Mouse (Mus musculus) hindbrain, embryonic 11.5 days (tissue): Measurements from ENCODE around the gene Slc25a38. TPM values are rescaled to one million over a fixed set of nuclear protein-coding genes. Genes with fewer than 3 reads are reported as not detected.

Experiments
- ATAC-seq: fragments of 200-750 bp; cut with Nextera tagmentation; 2 replicates; pipeline ENCODE4 v1.8.0; 2017; ENCODE audit warnings: mild to moderate bottlenecking, moderate TSS enrichment, moderate library complexity; ENCODE audit not compliant: low FRiP score
- DNase-seq: peaks from one replicate; pipeline ENCODE4 v3.0.0-alpha.2; 2015; ENCODE audit warnings: low spot score
- H3K27ac ChIP-seq: fragments of 300-500 bp; sonication (generic); 2 replicates; pipeline ENCODE4 v1.5.1; 2014; ENCODE audit warnings: mild to moderate bottlenecking, low read depth, low read length
- H3K27me3 ChIP-seq: fragments of 300-500 bp; sonication (generic); 2 replicates; pipeline ENCODE4 v1.6.1; 2014; ENCODE audit warnings: mild to moderate bottlenecking, low read length, moderate library complexity, mixed read lengths; ENCODE audit not compliant: control insufficient read depth, insufficient read depth
- H3K36me3 ChIP-seq: fragments of 300-500 bp; sonication (generic); 2 replicates; pipeline ENCODE4 v1.6.1; 2014; ENCODE audit warnings: mild to moderate bottlenecking, low read length, moderate library complexity, mixed read lengths; ENCODE audit not compliant: control insufficient read depth, insufficient read depth
- H3K4me1 ChIP-seq: fragments of 300-500 bp; sonication (generic); replicated peaks from 2 replicates; pipeline ENCODE4 v1.6.1; 2014; ENCODE audit warnings: low read length, mixed read lengths; ENCODE audit not compliant: control insufficient read depth, insufficient read depth
- H3K4me2 ChIP-seq: fragments of 300-500 bp; sonication (generic); replicated peaks from 2 replicates; pipeline ENCODE4 v1.6.1; 2014; ENCODE audit warnings: mild to moderate bottlenecking, low read depth, low read length
- H3K4me3 ChIP-seq: fragments of 300-500 bp; sonication (generic); 2 replicates; pipeline ENCODE4 v1.5.1; 2014; ENCODE audit warnings: low read depth, low read length
- H3K9ac ChIP-seq: fragments of 300-500 bp; sonication (generic); 2 replicates; pipeline ENCODE4 v1.6.1; 2014; ENCODE audit warnings: low read depth, low read length
- H3K9me3 ChIP-seq: fragments of 300-500 bp; sonication (generic); 2 replicates; pipeline ENCODE4 v1.6.1; 2016; ENCODE audit warnings: low read length; ENCODE audit not compliant: control insufficient read depth
- WGBS: fragments of 180-500 bp; shearing (Covaris S2); extraction: QIAGEN DNeasy Blood & Tissue Kit; methylation state at CpG from one replicate; pipeline ENCODE4 v1.1.7; 2014; 5-methylcytosine and 5-hydroxymethylcytosine counted together
- polyA plus RNA-seq: library from polyadenylated mRNA; unstranded; fragments of >200 nt; fragmentation: Nextera tagmentation; extraction: Ambion mirVana; gene quantifications from 2 replicates; pipeline ENCODE4 v1.2.1, GENCODE M21; 2014

Slc25a38 gene
- polyA plus RNA-seq, 1 experiment from 2014 or later: 41.7 TPM

DNA sequence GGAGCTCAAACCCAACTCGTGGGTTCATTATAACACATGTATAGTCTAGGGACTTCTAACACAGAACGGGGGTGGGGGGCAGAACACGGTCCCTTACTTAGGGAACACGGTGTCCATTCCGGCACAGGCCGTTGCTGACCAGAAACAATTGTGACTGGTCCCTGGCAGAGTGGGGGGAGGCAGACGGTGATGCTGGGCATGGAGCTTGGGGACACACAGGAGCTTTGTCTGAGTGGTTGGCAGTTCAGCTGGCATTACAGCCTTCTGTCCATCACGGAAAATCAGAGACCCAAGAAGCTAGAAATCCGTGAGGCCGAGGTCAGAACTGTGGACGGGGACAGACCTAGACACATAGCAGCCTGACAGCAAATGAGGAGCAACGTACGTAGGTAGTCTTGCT lies 34.3 kb downstream of the Slc25a38 start:
- H3K27me3 ChIP-seq: no peaks in the 10 kb centered on the region
- WGBS: 84% methylated on average over 13 of the region's 13 CpGs

DNA sequence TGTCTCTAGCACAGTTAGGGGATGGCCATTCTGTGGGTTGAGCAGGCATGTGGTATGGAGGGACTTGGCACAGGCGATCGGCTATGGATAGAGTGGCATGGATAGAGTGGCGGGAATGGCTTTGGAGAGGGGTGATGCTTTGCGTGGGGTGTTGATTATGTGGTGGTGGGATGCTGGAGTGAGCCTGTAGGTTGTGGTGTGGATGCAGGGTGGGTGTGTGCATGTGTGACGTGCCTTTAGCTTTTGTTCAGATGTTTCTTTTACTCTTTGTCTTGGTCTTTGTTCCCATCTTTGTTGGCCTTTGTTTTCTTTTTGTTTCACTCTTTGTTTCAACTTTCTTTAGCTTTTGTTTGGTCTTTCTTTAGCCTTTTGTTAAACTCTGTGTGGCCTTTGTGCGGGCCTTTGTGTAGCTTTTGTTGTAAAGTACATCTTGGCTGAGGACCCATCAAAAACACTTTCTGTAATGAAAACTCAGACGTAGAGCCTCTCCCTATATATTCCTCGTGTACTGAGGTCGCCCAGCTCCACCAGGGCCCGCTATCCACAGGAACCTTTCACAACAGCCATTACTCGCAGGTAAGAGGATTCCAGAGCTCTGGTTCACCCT lies 39.2 kb downstream of the Slc25a38 start, which contains the start of gene Mobp:
Gene Mobp (plus strand): TSS at position 486 of the 607 bp plus-strand sequence.
- Histone ChIP-seq H3K4me2 (no peak within 1 kb of the TSS), H3K27me3 (no peaks in the 10 kb centered on the region), H3K4me1 (no peaks in the 10 kb centered on the region), H3K36me3 (no peaks in the 10 kb centered on the region), H3K9me3 (no peaks in the 10 kb centered on the region), H3K9ac (no peak within 1 kb of the TSS), H3K4me3 (no peak within 1 kb of the TSS), H3K27ac (no peak within 1 kb of the TSS)
- ATAC-seq (no peak), DNase-seq (peak; percentile 11)
- 38% methylated on average over 11 of the region's 11 CpGs for WGBS

More for the DNA sequence above, 34.3 kb downstream of the Slc25a38 start:
- Histone ChIP-seq H3K27ac (no peak overlapping the region), H3K4me2 (no peak overlapping the region), H3K36me3 (no peaks in the 10 kb centered on the region), H3K9ac (no peak overlapping the region), H3K4me1 (no peaks in the 10 kb centered on the region), H3K4me3 (no peak overlapping the region), H3K9me3 (no peaks in the 10 kb centered on the region)
- DNase-seq: no peak
- ATAC-seq: no peak

DNA sequence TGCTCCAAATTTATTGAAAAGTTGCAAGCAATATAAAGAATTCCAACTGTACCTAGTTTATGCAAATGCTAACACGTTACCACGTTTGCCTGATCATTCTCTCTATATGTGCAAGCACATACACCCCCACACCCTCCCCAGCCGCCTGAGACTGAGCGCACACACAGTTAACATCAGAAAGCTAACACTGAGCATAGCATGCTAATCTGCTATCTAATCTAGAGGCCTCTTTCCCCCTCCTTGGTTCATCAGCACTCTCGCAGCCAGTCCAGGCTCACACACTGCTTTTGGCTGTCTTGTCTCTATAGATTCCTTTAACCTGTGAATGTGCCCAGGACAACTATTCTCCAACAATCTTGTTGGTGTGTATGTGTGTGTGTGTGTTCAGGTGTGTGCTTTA lies 41.0 kb downstream of the Slc25a38 start:
- DNase-seq: no peak
- H3K4me1 ChIP-seq: no peaks in the 10 kb centered on the region

DNA sequence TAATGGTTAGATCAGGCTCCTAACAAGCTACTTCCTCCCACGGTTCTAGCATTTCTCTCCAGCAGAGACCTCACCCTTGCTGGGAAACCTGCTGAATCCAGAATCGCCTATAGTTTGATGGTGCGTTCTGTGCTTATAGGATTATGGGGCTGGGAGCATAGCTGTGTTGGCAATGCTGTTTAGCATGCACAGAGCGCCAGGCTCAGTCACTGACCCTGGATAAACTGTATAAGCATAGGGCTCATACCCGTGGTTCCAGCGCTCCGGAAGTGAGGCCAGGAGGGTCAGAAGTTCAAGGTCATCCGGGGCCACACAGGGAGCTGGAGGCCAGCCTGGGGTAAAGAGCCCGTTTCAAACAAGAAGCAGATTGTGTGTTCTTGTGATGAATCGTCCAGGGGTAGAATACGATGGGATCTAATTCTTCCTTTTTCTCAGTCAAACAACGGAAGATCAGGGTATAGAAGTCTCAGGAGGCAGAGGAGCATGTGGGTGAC lies 41.8 kb downstream of the Slc25a38 start:
- DNase-seq: no peak
- Histone ChIP-seq H3K4me1 (no peaks in the 10 kb centered on the region), H3K36me3 (no peaks in the 10 kb centered on the region), H3K27me3 (no peaks in the 10 kb centered on the region), H3K4me2 (no peak overlapping the region), H3K27ac (no peak overlapping the region), H3K4me3 (no peak overlapping the region), H3K9me3 (no peaks in the 10 kb centered on the region), H3K9ac (no peak overlapping the region)
- ATAC-seq: no peak
- 78% methylated on average over 12 of the region's 12 CpGs for WGBS

More for the DNA sequence above, 41.0 kb downstream of the Slc25a38 start:
- WGBS: 81% methylated on average over 5 of the region's 5 CpGs
- Histone ChIP-seq H3K4me3 (no peak overlapping the region), H3K27me3 (no peaks in the 10 kb centered on the region), H3K9ac (no peak overlapping the region), H3K27ac (no peak overlapping the region), H3K9me3 (no peaks in the 10 kb centered on the region), H3K36me3 (no peaks in the 10 kb centered on the region), H3K4me2 (no peak overlapping the region)
- ATAC-seq: no peak

DNA sequence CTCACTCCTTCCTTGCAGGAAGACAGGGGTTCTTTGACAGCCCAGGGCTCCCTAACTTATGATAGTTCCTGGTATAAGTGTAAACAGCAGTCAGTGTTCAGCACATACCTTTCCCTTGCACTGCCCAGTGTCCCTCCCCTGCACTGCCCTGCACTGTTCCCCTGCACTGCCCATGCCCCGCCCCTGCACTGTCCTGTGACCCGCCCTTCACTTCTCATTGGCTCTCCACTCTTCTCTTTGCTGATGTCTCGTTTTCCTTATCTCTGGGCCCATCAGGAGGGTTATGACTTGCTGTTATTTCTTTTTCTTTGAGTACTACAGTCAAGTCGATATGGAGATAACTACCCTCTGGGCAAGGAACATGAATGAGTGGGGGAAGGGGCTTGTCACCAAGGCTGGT lies 47.9 kb downstream of the Slc25a38 start:
- H3K9me3 ChIP-seq: no peaks in the 10 kb centered on the region
- DNase-seq (no peak), ATAC-seq (no peak)
- 0 out of 2 replicates have a peak, but pooled peaks cover 2% of the 10 kb centered on the region for H3K4me1 ChIP-seq
- H3K4me3 ChIP-seq: no peak overlapping the region
- no peak overlapping the region for H3K9ac ChIP-seq
- 46% methylated on average over 4 of the region's 4 CpGs for WGBS
- H3K27me3 ChIP-seq: no peaks in the 10 kb centered on the region
- no peak overlapping the region for H3K4me2 ChIP-seq
- H3K36me3 ChIP-seq: no peaks in the 10 kb centered on the region
- no peak overlapping the region for H3K27ac ChIP-seq

DNA sequence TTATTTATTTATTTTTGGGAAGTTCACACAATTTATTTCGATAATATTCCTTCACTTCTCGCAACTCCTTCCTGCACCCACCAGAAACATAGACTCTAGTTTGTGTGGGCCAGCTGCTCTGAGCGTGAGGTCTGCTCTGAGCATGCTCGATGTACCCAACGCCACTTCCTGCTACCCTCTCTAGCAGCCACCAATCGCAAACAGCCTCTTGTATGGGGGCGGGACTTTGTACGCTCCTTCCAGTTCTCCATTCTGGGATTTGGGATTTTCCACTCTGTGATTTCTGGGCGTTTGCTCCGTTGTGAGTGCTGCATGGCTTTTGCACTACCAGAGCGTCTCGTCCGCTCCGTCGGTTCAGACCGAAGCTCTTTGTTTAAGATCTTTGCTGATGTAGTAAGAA lies 53.7 kb downstream of the Slc25a38 start:
- 84% methylated on average over 16 of the region's 16 CpGs for WGBS
- Histone ChIP-seq H3K4me2 (no peak overlapping the region), H3K27ac (no peak overlapping the region), H3K9me3 (no peaks in the 10 kb centered on the region), H3K9ac (no peak overlapping the region), H3K4me1 (no peaks in the 10 kb centered on the region), H3K4me3 (no peak overlapping the region), H3K36me3 (no peaks in the 10 kb centered on the region), H3K27me3 (no peaks in the 10 kb centered on the region)
- no peak for ATAC-seq
- no peak for DNase-seq

DNA sequence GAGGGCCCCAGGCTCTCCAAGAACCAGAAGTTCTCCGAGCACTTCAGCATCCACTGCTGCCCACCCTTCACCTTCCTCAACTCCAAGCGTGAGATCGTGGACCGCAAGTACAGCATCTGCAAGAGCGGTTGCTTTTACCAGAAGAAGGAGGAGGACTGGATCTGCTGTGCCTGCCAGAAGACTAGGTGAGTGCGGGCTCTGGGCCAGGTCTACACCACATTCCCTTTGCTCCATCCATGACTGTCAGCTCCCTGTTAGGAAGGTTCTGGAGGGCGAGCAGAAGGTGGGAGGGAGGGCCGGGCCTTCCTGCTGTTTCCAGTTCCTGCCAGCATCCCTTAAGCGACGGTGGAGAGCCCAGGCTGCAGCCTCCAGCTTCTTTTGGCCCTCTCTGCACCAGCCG lies 57.7 kb downstream of the Slc25a38 start:
- H3K27me3 ChIP-seq: no peaks in the 10 kb centered on the region
- 66% methylated on average over 11 of the region's 11 CpGs for WGBS
- no peaks in the 10 kb centered on the region for H3K4me1 ChIP-seq
- no peak overlapping the region for H3K27ac ChIP-seq
- no peaks in the 10 kb centered on the region for H3K36me3 ChIP-seq
- no peak overlapping the region for H3K9ac ChIP-seq
- DNase-seq: no peak
- no peak overlapping the region for H3K4me3 ChIP-seq
- no peak for ATAC-seq
- H3K4me2 ChIP-seq: no peak overlapping the region
- no peaks in the 10 kb centered on the region for H3K9me3 ChIP-seq

DNA sequence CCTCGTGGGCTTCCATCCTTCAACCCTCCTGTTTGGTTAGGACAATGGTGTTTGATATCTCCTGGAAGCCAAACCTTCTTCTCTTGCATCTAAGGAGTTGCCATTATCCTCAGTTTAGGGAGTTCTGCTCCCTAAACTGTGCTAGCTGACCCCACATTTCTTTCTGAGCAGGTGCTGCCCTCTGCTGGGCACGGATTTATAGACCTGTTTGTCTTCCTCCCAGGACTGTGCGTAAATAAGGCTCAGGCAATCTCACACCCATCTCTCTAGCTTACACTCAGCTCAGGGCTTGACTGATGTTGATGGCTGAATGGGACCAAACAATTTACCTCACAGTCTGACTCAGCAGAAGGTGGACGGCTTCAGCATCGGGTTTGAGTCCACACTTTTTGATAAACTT lies 61.1 kb downstream of the Slc25a38 start:
- Histone ChIP-seq H3K36me3 (no peaks in the 10 kb centered on the region), H3K4me3 (no peak overlapping the region), H3K4me1 (no peaks in the 10 kb centered on the region), H3K27me3 (no peaks in the 10 kb centered on the region), H3K9me3 (no peaks in the 10 kb centered on the region), H3K4me2 (no peak overlapping the region), H3K27ac (no peak overlapping the region), H3K9ac (no peak overlapping the region)
- WGBS: 45% methylated on average over 5 of the region's 5 CpGs
- DNase-seq (peak; percentile 75), ATAC-seq (no peak)
